Mouse (Mus musculus) thymus, postnatal 10 days (tissue): ENCODE measurements at regions not wholly inside any gene's neighbourhood (a gene's known extent, or its start where the extent isn't known, plus 50 kb on each side); places are given as distances from the start of the nearest gene placed in this dataset.

Experiments used
- DNase-seq, 2 experiments: peaks; one replicate each; pipeline ENCODE4 v3.0.0; 2021; ENCODE audit warnings: low spot score in 2 of 2

- no peak for DNase-seq
Measured at GRCm38 (mm10) chr13:51974101-51974500, 127.6 kb downstream of the Gadd45g start.

- no peak for DNase-seq
Measured at GRCm38 (mm10) chr13:51975330-51975729, 128.9 kb downstream of the Gadd45g start.

DNA sequence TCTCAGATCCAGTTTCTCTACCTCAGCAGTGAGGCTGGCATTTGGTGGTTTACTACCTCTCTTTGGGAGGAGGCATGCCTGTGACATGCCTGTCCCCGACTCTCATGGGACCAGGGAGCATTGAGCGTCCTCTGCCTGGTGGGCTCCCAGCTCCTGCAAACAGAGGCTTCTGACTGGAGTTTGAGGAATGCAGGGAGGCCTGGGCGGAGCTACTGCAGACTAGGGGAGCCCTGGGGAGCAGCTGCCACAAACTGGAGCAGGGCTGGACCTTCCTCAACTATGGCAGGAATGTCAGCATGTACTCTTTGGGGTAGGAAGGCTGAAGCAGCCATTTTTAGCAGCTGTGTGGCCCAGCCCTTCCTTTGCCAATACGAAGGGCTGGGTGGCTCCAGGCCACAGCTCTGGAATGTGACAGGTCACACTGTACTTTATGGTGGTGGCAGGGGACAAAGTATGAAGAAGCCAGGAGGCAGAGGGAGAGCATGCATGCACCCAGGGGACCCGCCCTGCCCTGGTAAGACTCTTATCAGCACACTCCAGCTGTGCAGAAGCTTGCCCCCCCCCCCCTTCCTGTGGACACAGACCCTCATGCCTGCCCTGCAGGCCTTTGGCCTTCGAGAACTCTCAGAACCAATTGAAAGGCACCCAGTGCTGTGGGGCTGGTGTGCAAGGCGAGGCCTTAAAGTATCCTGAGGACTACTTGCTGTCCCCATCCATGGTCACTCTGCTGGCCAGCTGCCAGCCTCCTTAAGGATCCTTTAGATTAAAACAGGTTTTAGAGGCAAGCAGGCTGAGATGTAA, 129.5 kb downstream of the Gadd45g start:
- no peak for DNase-seq

DNA sequence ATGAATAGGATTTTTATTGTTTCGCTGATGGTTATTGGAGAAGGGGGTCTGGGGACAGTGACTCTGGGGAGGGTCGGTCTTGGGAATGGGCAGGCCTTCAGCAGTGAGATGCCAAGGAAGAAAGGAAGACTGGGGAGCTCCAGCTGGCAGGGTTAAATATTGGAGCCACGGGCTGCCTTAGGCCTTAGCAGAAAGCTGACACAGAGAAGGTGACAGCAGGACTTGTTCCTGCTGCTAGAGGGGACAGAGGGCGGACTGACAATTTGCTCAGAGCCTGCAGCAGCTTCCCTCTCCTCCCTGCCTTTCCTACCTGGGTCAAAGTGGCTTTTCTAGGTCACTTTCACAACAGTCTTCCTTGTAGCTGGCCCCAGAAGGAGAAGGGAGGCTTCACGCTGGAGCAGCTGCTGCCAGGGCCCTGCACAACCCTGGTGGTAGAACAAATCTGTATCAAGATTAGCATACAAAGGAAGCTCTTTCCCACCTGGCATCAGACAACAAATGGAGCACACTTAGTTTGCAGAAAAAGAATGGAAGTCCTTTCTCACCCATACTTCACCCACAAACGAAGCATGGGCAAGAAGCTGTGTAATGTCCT, 130.2 kb downstream of the Gadd45g start:
- DNase-seq: no peak

GRCm38 (mm10) chr13:51979301-51979977, 133.0 kb downstream of the Gadd45g start:
- no peak for DNase-seq

DNA sequence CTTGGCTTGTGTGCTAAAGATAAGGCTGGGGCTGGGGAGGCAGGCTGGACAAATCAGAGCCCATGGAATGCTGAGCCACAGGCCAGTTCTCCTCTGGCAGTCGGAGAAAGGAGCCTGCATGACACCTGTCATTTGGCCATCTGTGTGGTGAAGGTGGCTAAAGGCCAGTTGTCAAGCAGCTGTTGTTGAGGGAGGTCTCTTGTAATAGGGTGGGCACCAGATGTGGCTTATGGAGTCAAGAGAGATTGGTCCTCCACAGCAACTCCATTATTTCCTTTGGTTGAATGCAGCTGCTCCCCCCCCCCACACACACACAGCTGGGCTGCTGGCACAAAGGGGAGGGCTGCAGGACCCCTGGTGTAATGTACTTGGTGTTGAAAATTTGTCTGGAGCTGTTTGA, 133.9 kb downstream of the Gadd45g start:
- DNase-seq: no peak

GRCm38 (mm10) chr13:51983002-51983401, 136.5 kb downstream of the Gadd45g start:
- DNase-seq: no peak

DNA sequence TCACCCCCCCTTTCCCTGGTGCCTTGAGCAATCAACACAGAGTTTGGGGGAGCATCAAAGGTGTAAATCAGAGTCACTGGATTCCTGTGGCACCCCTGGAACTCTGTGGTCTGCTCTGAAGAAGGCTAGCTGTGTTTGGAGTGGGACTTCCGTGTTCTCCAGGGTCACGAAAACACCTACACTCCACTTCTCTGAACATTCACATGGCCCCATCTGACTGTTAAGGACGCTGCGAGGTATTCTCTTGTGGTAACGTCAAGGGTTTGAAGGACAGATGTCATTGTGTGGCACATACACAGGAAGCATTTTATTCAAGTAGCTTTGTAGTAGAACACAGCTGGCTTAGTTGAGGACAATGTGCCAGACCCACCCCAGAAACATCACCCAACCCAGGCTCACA, 137.1 kb downstream of the Gadd45g start:
- DNase-seq: no peak

GRCm38 (mm10) chr13:51991339-51991738, 144.9 kb downstream of the Gadd45g start:
- no peak for DNase-seq

DNA sequence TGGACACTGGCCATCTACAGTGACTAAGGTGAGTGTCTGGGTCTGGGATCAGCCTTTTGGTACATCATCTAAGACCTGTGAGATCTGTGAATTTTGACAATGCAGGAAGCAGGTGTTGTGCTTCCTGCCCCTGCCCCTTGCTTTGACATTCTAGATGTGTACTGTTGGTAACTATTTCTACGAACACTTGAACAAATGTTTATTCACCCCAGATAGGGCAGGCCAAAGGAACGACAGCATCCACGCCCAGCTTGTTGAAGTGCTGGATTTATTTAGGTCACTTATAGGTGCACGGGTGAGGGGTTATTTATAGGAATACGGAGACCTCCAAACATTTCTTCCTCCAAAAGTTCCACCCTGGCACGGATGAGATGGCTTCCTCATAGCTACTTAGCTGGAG, 146.4 kb downstream of the Gadd45g start:
- DNase-seq: no peak

GRCm38 (mm10) chr13:51996163-51996562, 149.7 kb downstream of the Gadd45g start:
- no peak for DNase-seq

GRCm38 (mm10) chr13:51998542-51998941, 152.1 kb downstream of the Gadd45g start:
- no peak for DNase-seq

GRCm38 (mm10) chr13:52001811-52002210, 155.3 kb downstream of the Gadd45g start:
- no peak for DNase-seq

GRCm38 (mm10) chr13:52003946-52004539, 157.6 kb downstream of the Gadd45g start:
- no peak for DNase-seq

DNA sequence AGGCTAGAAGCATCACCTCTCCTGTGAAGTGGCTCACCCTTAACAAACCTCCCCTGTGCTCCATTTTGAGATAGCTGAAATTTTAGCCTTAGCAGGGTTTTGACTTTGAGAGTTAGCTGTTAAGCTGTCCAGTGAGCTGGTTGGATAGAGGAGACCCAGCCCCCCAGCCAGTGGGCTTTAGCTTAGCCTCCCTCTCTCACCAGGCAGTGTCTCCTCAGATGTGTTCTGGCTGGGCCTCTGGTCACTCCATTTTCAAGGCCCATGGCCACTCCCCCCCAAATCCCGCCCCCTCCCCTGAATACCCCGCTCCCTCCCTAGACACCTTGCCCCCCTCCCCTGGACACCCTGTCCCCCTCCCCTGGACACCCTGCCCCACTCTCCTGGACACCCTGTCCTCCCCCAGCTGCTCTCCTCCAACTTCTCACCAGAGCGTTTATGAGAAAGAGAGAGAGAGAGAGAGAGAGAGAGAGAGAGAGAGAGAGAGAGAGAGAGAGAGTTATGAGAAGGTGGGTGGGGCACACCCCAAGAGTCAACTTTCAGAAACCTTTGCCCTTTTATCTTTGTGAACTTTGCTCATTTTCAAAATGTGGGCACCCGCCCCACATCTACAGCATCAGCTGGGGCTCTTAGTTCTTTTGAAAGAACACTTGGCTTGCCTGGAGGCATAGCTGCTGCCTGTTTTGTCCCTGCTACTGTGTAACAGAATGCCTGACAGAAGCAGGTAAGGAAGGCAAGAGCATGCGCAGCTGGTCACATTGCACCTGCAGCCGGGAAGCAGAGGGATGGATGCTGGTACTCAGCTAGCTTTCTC, 161.3 kb downstream of the Gadd45g start:
- DNase-seq: no peak

DNA sequence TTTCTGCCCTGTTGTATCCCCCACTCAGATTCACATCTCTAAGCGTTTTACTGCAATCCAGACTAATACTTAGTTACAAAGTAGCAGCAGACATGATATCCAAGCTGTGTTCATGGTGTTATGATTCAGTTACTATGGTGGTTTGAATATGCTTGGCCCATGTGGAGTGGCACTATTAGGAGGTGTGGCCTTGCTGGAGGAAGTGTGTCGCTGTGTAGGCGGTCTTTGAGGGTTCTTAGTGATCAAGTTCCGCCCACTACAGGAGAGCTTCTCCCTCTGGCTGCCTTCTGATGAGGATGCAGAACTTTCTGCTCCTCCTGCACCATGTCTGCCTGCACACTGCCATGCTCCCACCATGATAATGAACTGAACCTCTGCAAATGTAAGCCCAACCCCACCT, 162.8 kb downstream of the Gadd45g start:
- DNase-seq: no peak

- no peak for DNase-seq
Measured at GRCm38 (mm10) chr13:52009766-52010165, 163.3 kb downstream of the Gadd45g start.

DNA sequence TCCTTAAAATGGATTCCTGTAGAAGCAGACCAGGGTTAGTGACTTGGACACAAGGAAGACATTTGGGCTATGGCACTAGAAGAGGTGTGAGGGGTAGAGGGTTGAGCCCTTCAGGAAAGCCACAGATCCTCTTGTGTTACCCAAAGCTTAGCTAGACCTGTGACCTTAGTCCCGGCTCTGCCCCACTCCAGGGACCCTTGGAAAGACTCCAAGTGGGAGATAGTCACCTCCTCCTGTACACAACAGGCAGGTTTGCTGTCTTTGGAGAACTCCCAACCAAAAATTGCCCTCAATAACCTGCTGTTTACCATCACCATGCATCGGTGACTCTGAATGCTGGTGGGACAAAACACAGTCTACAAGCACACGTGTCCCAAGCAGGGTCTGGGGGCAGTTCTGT, 164.5 kb downstream of the Gadd45g start:
- no peak for DNase-seq

- no peak for DNase-seq
Measured at GRCm38 (mm10) chr13:52013182-52013581, 166.7 kb downstream of the Gadd45g start.

DNA sequence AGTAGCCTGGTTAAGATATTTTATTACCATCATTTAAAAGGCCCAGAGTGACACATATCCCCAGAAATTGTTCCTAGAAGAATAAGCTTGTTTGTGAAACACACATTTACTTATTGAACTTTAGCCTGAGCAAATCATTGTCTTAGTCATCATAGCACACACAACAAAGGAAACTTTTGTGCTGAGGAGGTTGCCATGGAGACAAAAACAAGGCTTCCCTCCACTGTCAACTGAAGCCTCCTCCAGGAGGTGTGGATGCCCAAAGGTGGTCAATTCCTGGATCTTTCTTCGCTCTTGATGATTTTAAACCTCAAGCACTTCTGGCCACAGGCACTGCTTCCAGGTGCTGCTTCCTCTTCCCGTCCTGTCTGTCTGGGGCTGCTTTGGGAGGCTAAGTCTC, 167.3 kb downstream of the Gadd45g start:
- DNase-seq: no peak

DNA sequence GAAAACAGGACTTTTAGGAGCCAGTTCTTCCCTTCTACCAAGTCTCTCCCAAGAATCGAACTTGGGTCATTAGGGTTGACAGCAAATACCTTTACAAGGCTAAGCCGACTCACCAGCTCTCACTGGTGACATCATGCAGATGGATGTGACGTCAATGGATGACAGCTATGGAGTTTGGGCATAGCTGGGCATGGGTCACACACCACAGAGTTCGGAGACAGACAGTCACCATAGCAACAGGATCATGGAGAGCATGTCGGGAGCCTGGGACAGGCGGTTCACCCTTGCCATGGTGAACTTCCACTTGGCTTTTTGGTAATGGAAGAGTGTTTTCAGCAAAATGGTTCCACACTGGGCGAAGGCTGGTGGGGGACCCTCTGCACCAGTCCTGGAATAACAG, 168.1 kb downstream of the Gadd45g start:
- DNase-seq: no peak

DNA sequence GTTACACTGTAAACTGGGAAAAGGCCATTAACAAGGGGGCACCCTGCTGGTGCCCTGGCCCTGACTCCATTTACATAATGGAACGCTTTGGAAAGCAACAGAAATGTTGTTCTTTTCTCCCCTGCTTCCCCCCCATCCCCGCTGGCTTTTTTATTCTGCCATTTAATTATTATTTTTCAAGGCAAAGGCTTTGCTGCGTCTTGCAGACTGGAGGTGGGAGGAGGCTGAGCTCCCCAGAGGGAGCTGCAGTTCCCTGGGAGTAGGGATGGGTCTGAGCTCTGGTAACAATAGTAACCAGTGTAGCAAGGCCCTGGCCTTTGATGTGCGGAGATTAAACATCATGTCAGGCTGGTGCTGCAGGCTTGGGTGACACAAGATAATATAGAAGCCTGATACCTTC, 168.6 kb downstream of the Gadd45g start:
- DNase-seq: no peak
